Mouse (Mus musculus) bone marrow, adult 2 months (tissue): ENCODE results near the gene Nol4l. TPM values are rescaled to one million over a fixed set of nuclear protein-coding genes. Genes with fewer than 3 reads are reported as not detected.
A peak's percentile ranks its signal among the peaks of the same experiment; 100 is the strongest.

Source experiments
- H3K27ac ChIP-seq: fragments of 200-500 bp; 2 replicates; pipeline ENCODE4 v1.5.1; 2012; ENCODE audit warnings: low read depth, mild to moderate bottlenecking, control low read depth, inconsistent platforms, low read length; ENCODE audit not compliant: control insufficient read depth, poor library complexity, insufficient read depth
- H3K4me1 ChIP-seq: fragments of 200-500 bp; 2 replicates; pipeline ENCODE4 v1.6.1; 2011; ENCODE audit warnings: low read length; ENCODE audit not compliant: control insufficient read depth, insufficient read depth
- H3K4me3 ChIP-seq: fragments of 200-500 bp; replicated peaks from 2 replicates; pipeline ENCODE3; 2011; ENCODE audit warnings: mild to moderate bottlenecking, low read depth, low read length, control low read depth; ENCODE audit not compliant: control insufficient read depth
- CTCF ChIP-seq: fragments of 200-500 bp; IDR thresholded peaks from 2 replicates; pipeline ENCODE4 v1.5.1; 2011; ENCODE audit warnings: low read length, control low read depth; ENCODE audit not compliant: control insufficient read depth, insufficient read depth
- POLR2A ChIP-seq: fragments of 200-500 bp; IDR thresholded peaks from 2 replicates; pipeline ENCODE4 v1.6.1; 2011; ENCODE audit warnings: low read depth, mild to moderate bottlenecking, control low read depth, low read length, borderline replicate concordance; ENCODE audit not compliant: control insufficient read depth
- WGBS: fragments of 180-500 bp; shearing (Covaris S2); methylation state at CpG from one replicate; pipeline ENCODE4 v1.1.7; 2018; 5-methylcytosine and 5-hydroxymethylcytosine counted together
- polyA plus RNA-seq: library from polyadenylated mRNA; stranded (reverse); fragments of >200 nt; gene quantifications from 2 replicates; pipeline ENCODE4 v1.2.4, GENCODE M21; 2011; ENCODE audit warnings: low replicate concordance; ENCODE audit not compliant: missing spikeins, insufficient read depth, insufficient read length

Nol4l gene
- polyA plus RNA-seq, 1 experiment = 7.5 TPM

GRCm38 (mm10) chr2:153533981-153534380 lies 4.2 kb upstream of the Nol4l start:
- Histone ChIP-seq H3K27ac (no peak overlapping the region), H3K4me1 (no peaks in the 10 kb centered on the region; the same call in 1 of the 2 replicates), H3K4me3 (no peak overlapping the region)
- 79% methylated on average over 1 of the region's 1 CpGs for WGBS
- no peak for TF ChIP-seq POLR2A
- no peak for TF ChIP-seq CTCF

GRCm38 (mm10) chr2:153530948-153531347 lies 1.2 kb upstream of the Nol4l start:
- H3K27ac ChIP-seq = no peak overlapping the region
- TF ChIP-seq CTCF = no peak
- TF ChIP-seq POLR2A = no peak
- no peak overlapping the region for H3K4me3 ChIP-seq
- no peaks in the 10 kb centered on the region; the same call in 1 of the 2 replicates for H3K4me1 ChIP-seq
- 47% methylated on average over 5 of the region's 5 CpGs for WGBS

DNA sequence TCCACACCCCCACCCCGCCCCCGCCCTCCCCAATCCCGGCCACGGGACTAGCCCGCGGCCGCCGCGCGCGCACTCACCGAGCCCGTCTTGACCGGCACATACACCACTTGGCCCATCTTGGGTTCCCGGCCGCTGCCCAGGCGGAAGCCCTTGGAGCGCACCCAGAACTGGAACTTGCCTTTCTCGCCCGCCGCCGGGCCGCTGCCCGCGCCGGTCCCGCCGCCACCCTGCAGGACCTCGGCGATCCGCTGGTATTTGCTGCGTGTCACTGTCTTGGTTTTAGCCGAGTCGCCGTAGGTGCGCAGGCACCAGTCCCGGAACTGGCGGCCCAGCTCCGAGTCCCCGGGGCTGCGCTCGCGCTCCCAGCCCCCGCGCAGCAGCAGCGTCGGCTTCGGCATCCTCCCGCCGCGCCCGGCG lies 398 bp downstream of the Nol4l start:
- peak overlapping the region; percentile 67; the same call in 1 of the 2 replicates for H3K27ac ChIP-seq
- TF ChIP-seq POLR2A = no peak
- TF ChIP-seq CTCF = no peak
- no peaks in the 10 kb centered on the region; the same call in none of the 2 replicates for H3K4me1 ChIP-seq
- peak overlapping the region; percentile 59 for H3K4me3 ChIP-seq
- under 1% methylated on average over 53 of the region's 53 CpGs for WGBS

- Histone ChIP-seq H3K4me3 (peak overlapping the region; percentile 43), H3K4me1 (no peaks in the 10 kb centered on the region; the same call in none of the 2 replicates), H3K27ac (no peak overlapping the region; the same call in 1 of the 2 replicates)
- TF ChIP-seq POLR2A (no peak), CTCF (no peak)
- WGBS = under 1% methylated on average over 62 of the region's 70 CpGs
These were observed 1.0 kb downstream of the Nol4l start for GRCm38 (mm10) chr2:153528571-153529364.

DNA sequence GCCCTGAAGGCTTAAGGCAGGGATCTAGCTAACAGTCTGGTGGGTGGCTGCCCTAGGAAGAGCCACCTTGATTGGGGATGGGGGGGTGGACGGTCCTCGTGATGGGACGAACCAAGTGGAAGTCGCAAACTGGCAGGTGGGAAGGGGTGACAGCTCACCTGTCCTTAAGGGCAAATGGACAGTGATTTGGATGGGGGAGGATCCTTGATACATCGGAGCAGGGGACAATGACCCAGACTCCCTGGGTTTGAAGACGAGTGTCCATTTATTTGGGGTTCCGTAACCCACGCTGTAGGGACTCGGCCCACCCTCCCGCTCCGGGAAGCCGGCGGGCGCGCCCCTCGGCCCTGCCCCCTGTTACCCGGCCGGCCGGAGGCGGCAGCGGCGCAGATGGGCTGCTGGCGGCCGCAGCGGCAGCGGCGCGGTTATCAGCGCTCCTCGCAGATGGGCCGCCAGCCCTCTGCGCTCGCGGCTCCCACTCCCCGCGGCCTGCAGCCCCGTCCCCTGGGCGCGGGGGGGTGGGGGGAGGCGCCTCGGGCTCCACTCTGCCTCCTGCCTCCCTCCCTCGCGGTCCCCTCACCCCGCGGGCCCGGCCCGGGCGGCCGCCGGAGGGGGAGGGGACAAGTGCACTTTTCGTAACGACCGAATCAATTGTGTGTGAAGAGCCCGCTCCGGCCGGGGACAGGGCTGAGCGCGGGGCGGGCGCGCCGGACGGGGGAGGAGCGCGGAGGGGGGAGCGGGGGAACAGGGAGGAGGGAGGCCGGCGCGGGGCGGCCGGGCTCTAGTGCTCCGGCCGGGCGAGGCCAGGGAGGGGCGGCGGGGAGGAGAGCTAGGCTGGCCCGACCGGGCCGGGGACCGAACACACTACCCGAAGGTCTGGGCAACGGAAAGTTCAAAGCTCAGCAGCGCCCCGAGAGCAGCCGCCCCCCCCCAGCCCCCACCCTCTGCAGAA lies 1.9 kb downstream of the Nol4l start:
- no peaks in the 10 kb centered on the region; the same call in none of the 2 replicates for H3K4me1 ChIP-seq
- H3K4me3 ChIP-seq = no peak overlapping the region
- TF ChIP-seq CTCF = no peak
- no peak for TF ChIP-seq POLR2A
- H3K27ac ChIP-seq = no peak overlapping the region; the same call in 1 of the 2 replicates
- 4% methylated on average over 80 of the region's 85 CpGs for WGBS

GRCm38 (mm10) chr2:153526850-153527530 lies 2.8 kb downstream of the Nol4l start:
- no peak overlapping the region for H3K4me3 ChIP-seq
- no peaks in the 10 kb centered on the region; the same call in none of the 2 replicates for H3K4me1 ChIP-seq
- peak overlapping the region; percentile 17; the same call in 1 of the 2 replicates for H3K27ac ChIP-seq
- WGBS = 72% methylated on average over 9 of the region's 9 CpGs
- TF ChIP-seq POLR2A (no peak), CTCF (no peak)

GRCm38 (mm10) chr2:153525906-153526311 lies 3.9 kb downstream of the Nol4l start:
- TF ChIP-seq POLR2A = no peak
- TF ChIP-seq CTCF = no peak
- 8% methylated on average over 10 of the region's 10 CpGs for WGBS
- H3K27ac ChIP-seq = no peak overlapping the region; the same call in 1 of the 2 replicates
- no peaks in the 10 kb centered on the region; the same call in none of the 2 replicates for H3K4me1 ChIP-seq
- H3K4me3 ChIP-seq = no peak overlapping the region

DNA sequence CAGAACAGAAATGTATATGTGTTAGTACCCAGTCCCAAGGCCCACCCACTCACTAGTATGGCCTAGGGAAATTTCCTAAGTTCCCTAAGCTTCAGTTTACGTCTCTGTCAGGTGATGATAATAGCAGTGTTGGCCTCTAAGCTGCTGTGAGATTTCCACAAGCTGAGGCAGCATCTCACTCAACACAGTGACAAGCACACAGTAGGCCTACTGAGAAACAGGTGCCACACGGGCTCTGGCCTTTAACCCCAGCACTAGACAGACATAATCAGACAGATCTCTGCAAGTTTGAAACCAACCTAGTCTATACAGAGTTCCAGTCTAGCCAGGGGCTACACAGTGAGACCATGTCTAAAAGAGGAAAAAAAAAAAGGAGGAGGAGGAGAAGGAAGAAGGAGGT lies 5.0 kb downstream of the Nol4l start:
- no peak for TF ChIP-seq CTCF
- TF ChIP-seq POLR2A = no peak
- Histone ChIP-seq H3K4me3 (no peak overlapping the region), H3K27ac (no peak overlapping the region), H3K4me1 (no peaks in the 10 kb centered on the region; the same call in none of the 2 replicates)
- WGBS = 60% methylated on average over 2 of the region's 2 CpGs
